Mouse (Mus musculus): Measurements from ENCODE around the gene Cacna1a.

DNA sequence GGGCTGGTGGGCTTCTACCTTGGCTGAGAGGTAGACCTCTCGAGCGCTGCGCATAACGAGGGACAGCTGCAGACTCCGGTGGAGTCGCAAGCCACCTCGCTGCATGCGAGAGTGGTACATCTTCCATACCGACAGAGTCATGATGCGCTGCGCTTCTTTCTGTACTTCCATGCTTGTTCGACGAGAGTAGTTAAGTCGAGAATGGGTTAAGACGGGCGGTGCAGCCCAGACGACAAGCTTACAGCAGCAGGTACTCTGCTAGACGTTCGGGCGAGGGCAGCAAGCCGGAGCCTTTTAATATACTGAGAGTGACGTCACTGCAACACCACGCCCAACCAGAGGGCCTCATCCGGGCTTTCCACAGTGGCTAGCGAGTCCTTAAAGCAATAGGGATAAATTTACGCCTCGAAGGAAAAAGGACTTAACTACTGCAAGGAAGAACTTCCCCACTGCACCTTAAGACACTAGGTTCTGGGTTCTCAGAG lies 274.4 kb downstream of the Cacna1a start, which contains the start of gene Ier2:
- TF ChIP-seq GATA1 (IDR thresholded peaks at IDR 0.05; ENCODE audit: borderline replicate concordance, low read length) (no peak), FLI1 (IDR thresholded peaks at IDR 0.05; ENCODE audit: low read length) (no peak)
